Mouse (Mus musculus): Measurements from ENCODE around the gene Zfyve28. TPM values are rescaled to one million over a fixed set of nuclear protein-coding genes. Genes with fewer than 3 reads are reported as not detected.

Zfyve28 gene
- polyA plus RNA-seq, 1 experiment from 2014 or later: 0.27 TPM

DNA sequence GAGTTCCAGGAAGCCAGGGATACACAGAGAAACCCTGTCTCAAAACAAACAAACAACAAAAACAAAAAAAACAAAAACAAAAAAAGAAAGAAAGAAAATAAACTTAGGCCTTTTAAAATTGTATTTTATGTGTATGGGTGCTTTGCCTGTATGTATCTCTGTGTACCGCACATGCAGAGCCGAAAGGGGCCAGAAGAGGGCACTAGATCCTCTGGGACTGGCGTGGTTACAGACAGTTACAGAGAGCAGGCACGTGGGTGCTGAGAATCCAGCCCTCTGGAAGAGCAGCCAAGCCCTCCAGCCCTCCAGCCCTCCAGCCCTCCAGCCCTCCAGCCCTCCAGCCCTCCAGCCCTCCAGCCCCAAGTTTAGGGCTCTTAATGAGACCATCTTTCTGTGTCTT lies 16.5 kb downstream of the Zfyve28 start:
- no peaks in the 10 kb centered on the region for H3K36me3 ChIP-seq (ENCODE audit: control insufficient read depth, insufficient read depth, low read length)
- ATAC-seq (replicated peaks; ENCODE audit: low FRiP score, low TSS enrichment, low read depth) (no peak), DNase-seq (ENCODE audit: low spot score) (peak; percentile 68)
- H3K4me3 ChIP-seq (ENCODE audit: low read depth, low read length): no peak overlapping the region
- no peak overlapping the region for H3K9ac ChIP-seq (ENCODE audit: low read length)
- H3K4me1 ChIP-seq (replicated peaks; ENCODE audit: control insufficient read depth, insufficient read depth, low read length): no peaks in the 10 kb centered on the region
- no peak overlapping the region for H3K4me2 ChIP-seq (ENCODE audit: low read length)
- no peaks in the 10 kb centered on the region for H3K27me3 ChIP-seq (replicated peaks; ENCODE audit: control insufficient read depth, insufficient read depth, low read length)
- H3K27ac ChIP-seq (ENCODE audit: low read depth): no peak overlapping the region
- WGBS: 36% methylated on average over 4 of the region's 4 CpGs
- no peaks in the 10 kb centered on the region for H3K9me3 ChIP-seq (ENCODE audit: control insufficient read depth, low read length)

GRCm38 (mm10) chr5:34269921-34270465 lies 18.3 kb downstream of the Zfyve28 start:
- no peak overlapping the region for H3K9ac ChIP-seq (ENCODE audit: low read length)
- H3K27ac ChIP-seq (ENCODE audit: low read depth): no peak overlapping the region
- H3K4me1 ChIP-seq (replicated peaks; ENCODE audit: control insufficient read depth, insufficient read depth, low read length): no peaks in the 10 kb centered on the region
- 64% methylated on average over 12 of the region's 12 CpGs for WGBS
- no peak overlapping the region for H3K4me3 ChIP-seq (ENCODE audit: low read depth, low read length)
- DNase-seq (ENCODE audit: low spot score) (no peak), ATAC-seq (replicated peaks; ENCODE audit: low FRiP score, low TSS enrichment, low read depth) (no peak)
- H3K4me2 ChIP-seq (ENCODE audit: low read length): no peak overlapping the region
- no peaks in the 10 kb centered on the region for H3K27me3 ChIP-seq (replicated peaks; ENCODE audit: control insufficient read depth, insufficient read depth, low read length)
- H3K36me3 ChIP-seq (ENCODE audit: control insufficient read depth, insufficient read depth, low read length): no peaks in the 10 kb centered on the region
- no peaks in the 10 kb centered on the region for H3K9me3 ChIP-seq (ENCODE audit: control insufficient read depth, low read length)

GRCm38 (mm10) chr5:34269197-34269920 lies 18.9 kb downstream of the Zfyve28 start:
- H3K4me3 ChIP-seq (ENCODE audit: low read depth, low read length): no peak overlapping the region
- WGBS: 79% methylated on average over 16 of the region's 16 CpGs
- H3K9ac ChIP-seq (ENCODE audit: low read length): no peak overlapping the region
- ATAC-seq (replicated peaks; ENCODE audit: low FRiP score, low TSS enrichment, low read depth): no peak
- no peaks in the 10 kb centered on the region for H3K4me1 ChIP-seq (replicated peaks; ENCODE audit: control insufficient read depth, insufficient read depth, low read length)
- DNase-seq (ENCODE audit: low spot score): no peak
- no peaks in the 10 kb centered on the region for H3K9me3 ChIP-seq (ENCODE audit: control insufficient read depth, low read length)
- H3K27me3 ChIP-seq (replicated peaks; ENCODE audit: control insufficient read depth, insufficient read depth, low read length): no peaks in the 10 kb centered on the region
- H3K36me3 ChIP-seq (ENCODE audit: control insufficient read depth, insufficient read depth, low read length): no peaks in the 10 kb centered on the region
- no peak overlapping the region for H3K27ac ChIP-seq (ENCODE audit: low read depth)
- H3K4me2 ChIP-seq (ENCODE audit: low read length): no peak overlapping the region

DNA sequence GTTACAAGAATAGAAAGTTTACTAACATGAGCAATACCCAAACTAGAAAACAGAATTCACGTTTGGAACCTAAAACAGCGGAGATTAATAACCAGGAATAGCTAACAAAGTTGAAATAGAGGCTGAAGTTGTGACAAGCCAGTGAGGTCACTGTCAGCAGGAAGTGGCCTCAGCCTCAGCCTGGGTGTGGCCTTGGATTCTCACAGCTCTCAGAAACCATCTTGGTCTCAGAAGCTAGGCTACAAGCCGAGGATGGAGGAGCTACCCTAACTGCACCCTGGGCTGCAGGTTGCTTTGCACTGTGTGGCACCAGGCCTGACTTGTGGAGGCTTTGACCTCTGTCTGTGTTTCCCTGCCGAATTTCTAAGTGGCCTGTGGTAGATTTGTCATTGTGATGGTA lies 22.2 kb downstream of the Zfyve28 start:
- Histone ChIP-seq H3K9me3 (ENCODE audit: control insufficient read depth, low read length) (no peaks in the 10 kb centered on the region), H3K4me2 (ENCODE audit: low read length) (no peak overlapping the region), H3K9ac (ENCODE audit: low read length) (no peak overlapping the region), H3K27ac (ENCODE audit: low read depth) (no peak overlapping the region), H3K27me3 (replicated peaks; ENCODE audit: control insufficient read depth, insufficient read depth, low read length) (no peaks in the 10 kb centered on the region), H3K4me3 (ENCODE audit: low read depth, low read length) (no peak overlapping the region), H3K4me1 (replicated peaks; ENCODE audit: control insufficient read depth, insufficient read depth, low read length) (no peaks in the 10 kb centered on the region), H3K36me3 (ENCODE audit: control insufficient read depth, insufficient read depth, low read length) (no peaks in the 10 kb centered on the region)
- WGBS: 66% methylated on average over 4 of the region's 4 CpGs
- DNase-seq (ENCODE audit: low spot score) (no peak), ATAC-seq (replicated peaks; ENCODE audit: low FRiP score, low TSS enrichment, low read depth) (no peak)

DNA sequence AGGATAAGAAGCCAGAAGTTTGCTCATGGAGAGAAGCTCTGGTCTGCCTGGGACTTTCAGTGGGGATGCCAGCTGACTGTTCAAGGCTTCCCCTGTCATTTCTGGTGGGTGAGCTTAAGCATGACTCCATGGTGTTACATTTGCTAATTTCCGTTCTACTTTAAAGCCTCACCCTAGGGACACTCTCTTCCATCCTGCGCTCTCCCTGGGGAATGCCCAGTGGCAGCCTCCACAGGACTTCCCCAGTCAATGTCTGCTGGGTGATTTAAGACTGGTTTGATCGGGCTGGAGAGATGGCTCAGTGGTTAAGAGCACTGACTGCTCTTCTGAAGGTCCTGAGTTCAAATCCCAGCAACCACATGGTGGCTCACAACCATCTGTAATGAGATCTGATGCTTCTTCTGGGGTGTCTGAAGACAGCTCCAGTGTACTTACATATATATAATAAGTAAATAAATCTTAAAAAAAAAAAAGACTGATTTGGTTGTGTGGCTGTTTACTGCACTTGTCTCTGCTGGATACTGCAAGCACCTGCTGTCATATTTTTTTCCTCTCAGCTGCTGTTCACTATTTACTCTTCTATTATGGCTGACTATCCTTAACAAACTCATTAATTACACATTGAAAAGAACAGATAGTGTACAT lies 29.0 kb downstream of the Zfyve28 start:
- no peaks in the 10 kb centered on the region for H3K4me1 ChIP-seq (replicated peaks; ENCODE audit: control insufficient read depth, insufficient read depth, low read length)
- no peak overlapping the region for H3K27ac ChIP-seq (ENCODE audit: low read depth)
- ATAC-seq (replicated peaks; ENCODE audit: low FRiP score, low TSS enrichment, low read depth) (no peak), DNase-seq (ENCODE audit: low spot score) (no peak)
- no peaks in the 10 kb centered on the region for H3K9me3 ChIP-seq (ENCODE audit: control insufficient read depth, low read length)
- H3K27me3 ChIP-seq (replicated peaks; ENCODE audit: control insufficient read depth, insufficient read depth, low read length): no peaks in the 10 kb centered on the region
- H3K4me3 ChIP-seq (ENCODE audit: low read depth, low read length): no peak overlapping the region
- no peak overlapping the region for H3K9ac ChIP-seq (ENCODE audit: low read length)
- no peak overlapping the region for H3K4me2 ChIP-seq (ENCODE audit: low read length)
- 73% methylated on average over 3 of the region's 3 CpGs for WGBS
- no peaks in the 10 kb centered on the region for H3K36me3 ChIP-seq (ENCODE audit: control insufficient read depth, insufficient read depth, low read length)

GRCm38 (mm10) chr5:34255189-34255588 lies 33.1 kb downstream of the Zfyve28 start:
- WGBS: 81% methylated on average over 3 of the region's 3 CpGs
- no peak overlapping the region for H3K9ac ChIP-seq (ENCODE audit: low read length)
- H3K4me3 ChIP-seq (ENCODE audit: low read depth, low read length): no peak overlapping the region
- ATAC-seq (replicated peaks; ENCODE audit: low FRiP score, low TSS enrichment, low read depth) (no peak), DNase-seq (ENCODE audit: low spot score) (no peak)
- H3K4me2 ChIP-seq (ENCODE audit: low read length): no peak overlapping the region
- peaks cover 19% of the 10 kb centered on the region for H3K4me1 ChIP-seq (replicated peaks; ENCODE audit: control insufficient read depth, insufficient read depth, low read length)
- H3K9me3 ChIP-seq (ENCODE audit: control insufficient read depth, low read length): no peaks in the 10 kb centered on the region
- no peaks in the 10 kb centered on the region for H3K36me3 ChIP-seq (ENCODE audit: control insufficient read depth, insufficient read depth, low read length)
- H3K27me3 ChIP-seq (replicated peaks; ENCODE audit: control insufficient read depth, insufficient read depth, low read length): no peaks in the 10 kb centered on the region
- H3K27ac ChIP-seq (ENCODE audit: low read depth): no peak overlapping the region

DNA sequence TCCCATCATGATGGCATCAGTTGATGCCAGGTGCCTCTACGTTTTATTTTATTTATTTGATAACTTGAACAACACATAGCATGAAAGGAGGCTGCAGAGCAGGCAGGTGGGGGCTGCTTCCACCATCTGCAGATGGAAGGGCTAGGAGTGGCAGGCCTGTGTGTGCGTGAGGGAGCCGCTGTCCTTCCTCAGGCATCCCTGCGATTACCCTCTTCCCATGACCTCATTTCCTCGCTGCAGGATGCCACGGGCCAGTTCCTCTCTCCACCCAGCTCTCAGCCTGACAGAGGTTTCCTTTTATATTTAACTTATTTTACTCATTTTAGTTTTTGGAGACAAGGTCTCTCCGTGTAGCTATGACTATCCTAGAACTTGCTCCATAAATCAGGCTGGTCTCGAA lies 33.9 kb downstream of the Zfyve28 start:
- ATAC-seq (replicated peaks; ENCODE audit: low FRiP score, low TSS enrichment, low read depth): no peak

DNA sequence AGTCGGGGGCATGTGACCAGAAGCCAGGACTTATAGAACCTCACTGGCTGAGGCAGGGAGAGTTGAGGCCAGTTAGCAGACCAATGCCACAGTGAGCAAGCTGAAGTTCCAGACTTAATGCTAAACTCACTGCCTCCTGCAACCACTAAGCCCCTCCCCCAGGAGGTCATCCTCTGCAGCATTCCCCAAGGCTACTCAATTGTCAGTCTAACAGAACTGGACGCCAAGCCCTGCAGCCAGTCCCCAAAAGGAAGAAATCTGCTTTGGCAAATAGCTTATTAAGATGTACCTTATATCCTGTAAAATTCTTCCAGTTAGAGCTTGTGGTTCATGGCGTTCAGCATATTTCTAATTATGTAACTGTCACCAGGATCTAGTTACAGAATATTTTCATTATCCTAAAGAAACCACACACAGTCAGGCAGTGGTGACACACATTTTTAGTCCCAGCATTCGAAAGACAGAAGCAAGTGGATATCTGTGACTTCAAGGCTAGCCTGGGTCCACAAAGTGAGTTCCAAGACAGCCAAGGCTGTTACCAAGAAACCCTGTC lies 35.2 kb downstream of the Zfyve28 start:
- Histone ChIP-seq H3K36me3 (ENCODE audit: control insufficient read depth, insufficient read depth, low read length) (no peaks in the 10 kb centered on the region), H3K27ac (ENCODE audit: low read depth) (no peak overlapping the region; the same call in 1 of the 2 replicates), H3K4me1 (replicated peaks; ENCODE audit: control insufficient read depth, insufficient read depth, low read length) (peaks cover 24% of the 10 kb centered on the region), H3K4me2 (ENCODE audit: low read length) (no peak overlapping the region), H3K27me3 (replicated peaks; ENCODE audit: control insufficient read depth, insufficient read depth, low read length) (no peaks in the 10 kb centered on the region), H3K9me3 (ENCODE audit: control insufficient read depth, low read length) (no peaks in the 10 kb centered on the region), H3K9ac (ENCODE audit: low read length) (no peak overlapping the region), H3K4me3 (ENCODE audit: low read depth, low read length) (no peak overlapping the region)
- WGBS: 50% methylated on average over 4 of the region's 4 CpGs
- no peak for ATAC-seq (replicated peaks; ENCODE audit: low FRiP score, low TSS enrichment, low read depth)
- no peak for DNase-seq (ENCODE audit: low spot score)

More for the DNA sequence above, 33.9 kb downstream of the Zfyve28 start:
- no peak for DNase-seq (ENCODE audit: low spot score)
- H3K9me3 ChIP-seq (ENCODE audit: control insufficient read depth, low read length): no peaks in the 10 kb centered on the region
- H3K4me3 ChIP-seq (ENCODE audit: low read depth, low read length): no peak overlapping the region
- peaks cover 24% of the 10 kb centered on the region for H3K4me1 ChIP-seq (replicated peaks; ENCODE audit: control insufficient read depth, insufficient read depth, low read length)
- no peak overlapping the region for H3K4me2 ChIP-seq (ENCODE audit: low read length)
- H3K27ac ChIP-seq (ENCODE audit: low read depth): no peak overlapping the region
- H3K36me3 ChIP-seq (ENCODE audit: control insufficient read depth, insufficient read depth, low read length): no peaks in the 10 kb centered on the region
- no peak overlapping the region for H3K9ac ChIP-seq (ENCODE audit: low read length)
- H3K27me3 ChIP-seq (replicated peaks; ENCODE audit: control insufficient read depth, insufficient read depth, low read length): no peaks in the 10 kb centered on the region
- WGBS: 61% methylated on average over 8 of the region's 8 CpGs
